Mouse (Mus musculus): ENCODE results near the gene Brd4. TPM values are rescaled to one million over a fixed set of nuclear protein-coding genes. Genes with fewer than 3 reads are reported as not detected.

Gene Brd4
- polyA plus RNA-seq, 1 experiment from 2014 or later: 73.9 TPM

DNA sequence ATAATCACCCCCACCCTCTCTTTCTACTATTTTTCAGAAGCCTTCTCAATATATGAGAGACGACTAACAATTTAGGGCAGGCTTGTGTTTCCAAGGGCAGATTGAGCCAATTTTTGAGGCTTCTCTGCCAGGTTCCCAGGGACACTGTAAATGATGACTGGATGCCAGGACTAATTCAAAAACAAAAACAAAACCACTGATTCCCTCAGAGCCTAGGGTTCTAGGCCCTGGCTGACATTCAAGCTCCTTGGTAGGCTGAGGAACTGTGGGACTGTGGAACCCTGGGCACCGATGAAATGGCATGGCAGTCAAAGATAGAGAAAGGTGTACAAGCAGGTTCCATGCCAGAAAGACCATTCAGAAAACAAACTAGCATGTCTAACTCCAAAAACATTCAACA is 31.3 kb downstream of the Brd4 start:
- no peak for ATAC-seq (ENCODE audit: low FRiP score)
- H3K4me3 ChIP-seq (replicated peaks): no peak overlapping the region
- H3K4me1 ChIP-seq: peaks cover 8% of the 10 kb centered on the region
- H3K9ac ChIP-seq (replicated peaks): no peak overlapping the region
- no peaks in the 10 kb centered on the region for H3K27me3 ChIP-seq (replicated peaks)
- H3K27ac ChIP-seq (replicated peaks): 0 out of 2 replicates have a peak overlapping the region, but pooled peaks have one; percentile 45
- no peak overlapping the region for H3K4me2 ChIP-seq
- no peaks in the 10 kb centered on the region for H3K9me3 ChIP-seq (replicated peaks)
- 83% methylated on average over 2 of the region's 2 CpGs for WGBS
- H3K36me3 ChIP-seq: no peaks in the 10 kb centered on the region

DNA sequence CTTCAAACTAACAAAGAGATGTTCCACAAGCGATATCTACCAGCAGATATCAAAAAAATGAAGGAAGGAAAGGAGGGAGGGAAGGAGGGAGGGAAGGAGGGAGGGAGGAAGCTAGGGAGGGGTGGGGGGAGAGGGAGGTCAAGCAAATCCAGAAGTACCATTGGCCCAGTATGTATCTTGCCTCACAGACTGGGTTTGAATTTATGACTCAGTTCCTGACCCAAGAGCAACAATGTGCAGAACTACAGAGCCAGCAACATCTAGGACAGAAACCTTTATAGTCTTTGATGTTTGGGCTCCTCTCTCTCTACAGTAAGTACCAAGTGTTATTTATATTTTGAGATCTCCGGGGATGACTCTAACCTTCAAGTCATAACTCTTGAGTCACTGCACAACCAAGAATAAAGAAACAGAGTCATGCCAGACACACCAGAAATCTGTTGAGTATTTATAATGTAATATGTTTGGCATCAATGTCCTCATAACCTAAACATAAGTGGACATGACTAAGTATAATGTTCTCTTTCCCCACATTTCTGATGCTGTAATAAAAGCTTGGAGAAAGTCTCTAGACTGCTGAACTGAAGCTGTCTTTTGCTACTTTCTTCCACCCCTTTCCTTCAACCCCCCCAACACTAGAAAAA is 32.6 kb downstream of the Brd4 start:
- Histone ChIP-seq H3K27me3 (replicated peaks) (no peaks in the 10 kb centered on the region), H3K36me3 (no peaks in the 10 kb centered on the region), H3K4me1 (peaks cover 4% of the 10 kb centered on the region), H3K9ac (replicated peaks) (no peak overlapping the region), H3K4me2 (no peak overlapping the region), H3K27ac (replicated peaks) (no peak overlapping the region), H3K9me3 (replicated peaks) (no peaks in the 10 kb centered on the region), H3K4me3 (replicated peaks) (no peak overlapping the region)
- no peak for ATAC-seq (ENCODE audit: low FRiP score)
- WGBS: 87% methylated on average over 2 of the region's 2 CpGs

DNA sequence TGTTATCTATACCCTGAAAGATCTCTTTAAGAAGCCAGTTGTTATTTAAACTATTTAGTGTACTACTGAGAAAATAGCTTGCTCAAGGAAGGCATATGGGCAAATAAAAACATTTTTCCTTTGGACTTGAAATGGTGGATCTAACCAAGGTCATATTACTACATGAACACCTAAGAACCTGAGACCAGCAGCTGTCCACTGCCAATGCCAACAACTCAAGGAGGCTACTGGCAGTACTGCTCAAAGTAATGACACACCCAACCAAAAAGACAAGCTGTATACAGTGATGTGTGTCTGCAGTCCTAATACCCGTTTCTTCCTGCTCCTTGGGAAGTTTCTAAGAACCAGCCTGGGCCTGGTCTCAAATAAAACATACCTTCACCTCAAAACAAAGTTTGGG is 34.5 kb downstream of the Brd4 start:
- Histone ChIP-seq H3K27me3 (replicated peaks) (no peaks in the 10 kb centered on the region), H3K4me2 (no peak overlapping the region), H3K4me1 (peaks cover 4% of the 10 kb centered on the region), H3K36me3 (no peaks in the 10 kb centered on the region), H3K4me3 (replicated peaks) (no peak overlapping the region), H3K9me3 (replicated peaks) (no peaks in the 10 kb centered on the region), H3K27ac (replicated peaks) (no peak overlapping the region), H3K9ac (replicated peaks) (no peak overlapping the region)
- no peak for ATAC-seq (ENCODE audit: low FRiP score)
- WGBS: 88% methylated on average over 1 of the region's 1 CpGs

DNA sequence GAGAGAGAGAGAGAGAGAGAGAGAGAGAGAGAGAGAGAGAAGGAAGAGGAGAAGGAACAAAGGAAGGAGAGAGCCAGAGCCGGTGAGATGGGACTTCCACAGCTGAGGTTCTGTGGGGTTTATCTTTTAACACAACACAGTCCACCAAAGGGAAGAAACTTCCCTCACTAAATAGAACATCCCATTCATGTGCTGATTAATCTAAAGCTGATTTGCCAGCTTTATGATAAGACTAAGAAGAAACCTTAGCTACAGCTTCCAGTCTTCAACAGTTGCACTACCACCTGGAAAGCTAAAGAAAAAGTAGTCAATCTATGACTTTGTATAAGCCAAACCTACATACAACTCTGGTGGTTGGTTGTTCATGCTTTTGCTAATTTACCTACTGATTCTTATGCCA is 36.3 kb downstream of the Brd4 start:
- WGBS: 100% methylated on average over 1 of the region's 1 CpGs
- Histone ChIP-seq H3K27ac (replicated peaks) (no peak overlapping the region), H3K36me3 (no peaks in the 10 kb centered on the region), H3K27me3 (replicated peaks) (no peaks in the 10 kb centered on the region), H3K4me1 (peaks cover 2% of the 10 kb centered on the region), H3K9ac (replicated peaks) (no peak overlapping the region), H3K4me3 (replicated peaks) (no peak overlapping the region), H3K9me3 (replicated peaks) (no peaks in the 10 kb centered on the region), H3K4me2 (no peak overlapping the region)
- ATAC-seq (ENCODE audit: low FRiP score): no peak

GRCm38 (mm10) chr17:32247616-32248015 is 36.9 kb downstream of the Brd4 start:
- Histone ChIP-seq H3K27me3 (replicated peaks) (no peaks in the 10 kb centered on the region), H3K36me3 (no peaks in the 10 kb centered on the region), H3K4me2 (no peak overlapping the region), H3K27ac (replicated peaks) (no peak overlapping the region), H3K9ac (replicated peaks) (no peak overlapping the region), H3K9me3 (replicated peaks) (no peaks in the 10 kb centered on the region), H3K4me3 (replicated peaks) (no peak overlapping the region), H3K4me1 (no peaks in the 10 kb centered on the region)
- 100% methylated on average over 1 of the region's 1 CpGs for WGBS
- no peak for ATAC-seq (ENCODE audit: low FRiP score)

- Histone ChIP-seq H3K4me1 (no peaks in the 10 kb centered on the region), H3K36me3 (peaks cover 4% of the 10 kb centered on the region; the same call in 1 of the 2 replicates), H3K9me3 (replicated peaks) (no peaks in the 10 kb centered on the region), H3K4me2 (no peak overlapping the region), H3K27ac (replicated peaks) (no peak overlapping the region), H3K27me3 (replicated peaks) (no peaks in the 10 kb centered on the region), H3K4me3 (replicated peaks) (no peak overlapping the region), H3K9ac (replicated peaks) (no peak overlapping the region)
- 83% methylated on average over 5 of the region's 5 CpGs for WGBS
- no peak for ATAC-seq (ENCODE audit: low FRiP score)
Observed at GRCm38 (mm10) chr17:32246117-32246516, 38.4 kb downstream of the Brd4 start.

DNA sequence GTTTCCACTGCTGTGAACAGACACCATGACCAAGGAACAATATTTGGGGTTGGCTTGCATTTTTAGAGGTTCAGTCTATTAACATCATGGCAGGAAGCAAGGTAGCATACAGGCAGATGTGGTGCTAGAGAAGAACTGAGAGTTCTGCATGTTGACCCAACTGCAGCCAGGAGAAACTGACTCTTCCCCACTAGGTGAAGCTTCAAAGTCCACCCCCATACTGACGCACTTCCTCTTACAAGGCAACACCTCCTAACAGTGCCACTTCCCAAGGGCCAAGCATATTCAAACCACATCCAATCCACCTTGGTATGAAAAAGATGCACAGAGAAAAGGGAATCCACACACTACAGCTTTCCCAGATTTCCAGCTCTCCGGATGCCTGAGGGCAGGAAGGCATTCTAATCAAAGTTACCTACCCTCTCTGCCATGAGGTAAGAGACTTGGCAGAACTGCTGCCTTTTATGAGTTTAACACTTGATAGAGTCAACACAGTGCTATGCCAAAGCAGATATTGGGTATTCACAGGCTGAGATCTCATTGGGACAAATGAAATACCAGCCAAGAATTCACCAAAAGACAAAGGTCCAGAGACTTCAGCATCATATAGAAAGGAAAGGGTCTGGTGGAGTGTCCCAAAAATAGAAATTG is 43.5 kb downstream of the Brd4 start:
- Histone ChIP-seq H3K4me1 (peaks cover 5% of the 10 kb centered on the region), H3K9ac (replicated peaks) (no peak overlapping the region), H3K27ac (replicated peaks) (no peak overlapping the region), H3K27me3 (replicated peaks) (no peaks in the 10 kb centered on the region), H3K36me3 (peaks cover 4% of the 10 kb centered on the region; the same call in 1 of the 2 replicates), H3K4me3 (replicated peaks) (no peak overlapping the region), H3K9me3 (replicated peaks) (no peaks in the 10 kb centered on the region), H3K4me2 (no peak overlapping the region)
- 92% methylated on average over 2 of the region's 2 CpGs for WGBS
- ATAC-seq (ENCODE audit: low FRiP score): no peak

DNA sequence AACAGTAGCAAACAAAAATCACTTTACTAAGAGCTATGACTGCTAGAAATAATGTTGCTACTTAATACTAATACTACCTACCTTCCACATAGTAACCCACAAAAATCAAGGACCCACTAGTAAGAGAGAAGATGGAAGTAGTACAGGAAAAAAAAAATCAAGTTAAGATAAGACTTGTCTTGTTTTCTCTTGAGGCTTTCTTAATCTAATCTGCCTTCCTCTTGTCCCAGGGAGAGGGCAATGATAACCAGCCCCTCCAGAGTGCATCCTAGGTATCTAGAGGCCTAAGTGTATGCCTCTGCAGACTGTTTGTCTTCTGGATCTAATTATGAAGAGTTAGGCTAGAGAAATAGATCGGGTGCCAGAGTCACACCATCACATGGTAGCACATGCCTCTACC is 45.9 kb downstream of the Brd4 start:
- Histone ChIP-seq H3K4me3 (replicated peaks) (no peak overlapping the region), H3K4me1 (peaks cover 20% of the 10 kb centered on the region), H3K9ac (replicated peaks) (no peak overlapping the region), H3K4me2 (no peak overlapping the region), H3K27ac (replicated peaks) (no peak overlapping the region), H3K36me3 (peaks cover 4% of the 10 kb centered on the region; the same call in 1 of the 2 replicates), H3K9me3 (replicated peaks) (no peaks in the 10 kb centered on the region), H3K27me3 (replicated peaks) (no peaks in the 10 kb centered on the region)
- WGBS: 88% methylated on average over 1 of the region's 1 CpGs
- no peak for ATAC-seq (ENCODE audit: low FRiP score)

- Histone ChIP-seq H3K4me1 (peaks cover 20% of the 10 kb centered on the region), H3K27ac (replicated peaks) (peak overlapping the region; percentile 66), H3K9me3 (replicated peaks) (no peaks in the 10 kb centered on the region), H3K4me2 (no peak overlapping the region; the same call in 1 of the 2 replicates), H3K9ac (replicated peaks) (no peak overlapping the region), H3K27me3 (replicated peaks) (no peaks in the 10 kb centered on the region), H3K36me3 (no peaks in the 10 kb centered on the region), H3K4me3 (replicated peaks) (no peak overlapping the region)
- ATAC-seq (ENCODE audit: low FRiP score): peak; percentile 62; the same call in 1 of the 2 replicates
- WGBS: 58% methylated on average over 5 of the region's 5 CpGs
Observed at GRCm38 (mm10) chr17:32235534-32236191, 48.9 kb downstream of the Brd4 start.

- Histone ChIP-seq H3K27me3 (replicated peaks) (no peaks in the 10 kb centered on the region), H3K27ac (replicated peaks) (no peak overlapping the region), H3K9ac (replicated peaks) (no peak overlapping the region), H3K4me3 (replicated peaks) (no peak overlapping the region), H3K4me2 (no peak overlapping the region), H3K9me3 (replicated peaks) (no peaks in the 10 kb centered on the region), H3K4me1 (peaks cover 20% of the 10 kb centered on the region), H3K36me3 (peaks cover 11% of the 10 kb centered on the region)
- no peak for ATAC-seq (ENCODE audit: low FRiP score)
Observed at GRCm38 (mm10) chr17:32233174-32233573, 51.3 kb downstream of the Brd4 start.

DNA sequence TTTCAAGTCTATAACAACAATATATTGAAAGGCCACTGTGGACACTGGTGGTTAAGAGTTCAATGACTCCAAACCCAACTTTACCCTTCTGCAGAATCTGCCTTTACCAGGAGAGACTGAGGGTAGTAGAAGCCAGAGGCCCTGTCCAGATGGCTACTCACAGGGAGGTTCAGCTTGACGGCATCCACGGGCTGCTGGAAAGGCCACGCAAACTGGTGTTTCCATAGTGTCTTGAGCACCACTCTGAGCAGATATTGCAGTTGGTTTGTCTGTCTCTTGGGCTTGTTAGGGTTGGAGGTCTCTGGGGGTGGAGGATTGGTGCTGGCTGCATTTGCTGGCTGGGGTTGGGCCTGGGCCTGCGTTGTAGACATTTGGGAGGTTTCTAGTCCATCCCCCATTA is 55.3 kb downstream of the Brd4 start:
- Histone ChIP-seq H3K9me3 (replicated peaks) (no peaks in the 10 kb centered on the region), H3K4me1 (0 out of 2 replicates have a peak, but pooled peaks cover 2% of the 10 kb centered on the region), H3K9ac (replicated peaks) (no peak overlapping the region), H3K4me3 (replicated peaks) (no peak overlapping the region), H3K36me3 (peaks cover 47% of the 10 kb centered on the region), H3K27me3 (replicated peaks) (no peaks in the 10 kb centered on the region), H3K4me2 (no peak overlapping the region), H3K27ac (replicated peaks) (no peak overlapping the region)
- no peak for ATAC-seq (ENCODE audit: low FRiP score)
- 94% methylated on average over 4 of the region's 4 CpGs for WGBS

- Histone ChIP-seq H3K27me3 (replicated peaks) (no peaks in the 10 kb centered on the region), H3K27ac (replicated peaks) (no peak overlapping the region), H3K9ac (replicated peaks) (no peak overlapping the region), H3K36me3 (peaks cover 72% of the 10 kb centered on the region), H3K4me2 (no peak overlapping the region), H3K4me3 (replicated peaks) (no peak overlapping the region), H3K4me1 (no peaks in the 10 kb centered on the region), H3K9me3 (replicated peaks) (no peaks in the 10 kb centered on the region)
- 69% methylated on average over 3 of the region's 3 CpGs for WGBS
- ATAC-seq (ENCODE audit: low FRiP score): no peak
Observed at GRCm38 (mm10) chr17:32220873-32221272, 63.6 kb downstream of the Brd4 start.
